17 mouse cellular contexts compared by ENCODE assay signal in genomic region chr12:112301929-112302328, GRCm38 (mm10).
A peak's percentile ranks its signal among the peaks of the same experiment; 100 is the strongest.
DNase-seq lines count a peak whose midpoint lies in the region; ATAC-seq and TF ChIP-seq lines count a peak whose summit lies in the region.
"Had no signal": no experiment of that assay in that cellular context is flagged by ENCODE, and none has a peak within 500 bp of the region (broad histone marks: within the 10 kb centered on the region; RNA-seq: fewer than 3 reads in every experiment).

No protein-coding gene starts in this region.

- peaks cover 47% of the 10 kb centered on the region for H3K4me1 ChIP-seq in forebrain, embryonic 10.5 days
- H3K4me1 ChIP-seq in forebrain, embryonic 14.5 days (ENCODE audit: control insufficient read depth, insufficient read depth, low read length): peaks cover 16% of the 10 kb centered on the region
- peaks cover 7% of the 10 kb centered on the region; the same call in 1 of the 2 replicates for H3K4me1 ChIP-seq in kidney, postnatal 0 days (replicated peaks; ENCODE audit: insufficient read depth, low read length)
- peaks cover 53% of the 10 kb centered on the region for H3K4me1 ChIP-seq in limb, embryonic 10.5 days
- H3K4me1 ChIP-seq in neural tube, embryonic 13.5 days (replicated peaks): peaks cover 30% of the 10 kb centered on the region

- H3K27ac ChIP-seq in forebrain, embryonic 10.5 days: peak overlapping the region; percentile 56
- H3K27ac ChIP-seq in forebrain, embryonic 14.5 days (ENCODE audit: low read depth, low read length): no peak overlapping the region
- H3K27ac ChIP-seq in kidney, postnatal 0 days: no peak overlapping the region
- 0 out of 2 replicates have a peak overlapping the region, but pooled peaks have one; percentile 44 for H3K27ac ChIP-seq in limb, embryonic 10.5 days
- no peak overlapping the region for H3K27ac ChIP-seq in neural tube, embryonic 13.5 days (replicated peaks)

- no peak overlapping the region for H3K9ac ChIP-seq in forebrain, embryonic 14.5 days (ENCODE audit: low read length)
- no peak overlapping the region for H3K9ac ChIP-seq in kidney, postnatal 0 days (ENCODE audit: low read depth, low read length)
- no peak overlapping the region for H3K9ac ChIP-seq in neural tube, embryonic 13.5 days
- H3K9ac ChIP-seq: liver, postnatal 0 days had no signal

- no peak for TF ChIP-seq CTCF in kidney, postnatal 0 days (IDR thresholded peaks at IDR 0.05; ENCODE audit: low read depth)

- ATAC-seq in forebrain, embryonic 14.5 days: no peak
- no peak for ATAC-seq in kidney, postnatal 0 days (replicated peaks; ENCODE audit: low FRiP score, low read depth)
- no peak for ATAC-seq in neural tube, embryonic 13.5 days (ENCODE audit: low read depth)
- ATAC-seq: activated CD4-positive, CD25-positive, alpha-beta regulatory T cell, adult 4 months; liver, postnatal 0 days had no signal

- no peak for DNase-seq in forebrain, embryonic 10.5 days (ENCODE audit: extremely low spot score, low spot score)
- no peak for DNase-seq in forebrain, embryonic 14.5 days (ENCODE audit: low spot score)
- no peak for DNase-seq in kidney, postnatal 0 days (ENCODE audit: low spot score)
- DNase-seq in kidney, postnatal 4 days: no peak
- DNase-seq in limb, embryonic 10.5 days (ENCODE audit: low spot score): peak; percentile 56
- no peak for DNase-seq in ovary, postnatal 10 days (ENCODE audit: low spot score)
- DNase-seq in cerebellum, postnatal 36 days: no peak
- DNase-seq: heart, adult 11 months; heart, postnatal 36 days; kidney, adult 9 months; liver, postnatal 0 days; lung, postnatal 4 days; spleen, adult 18-20 months; thymus, postnatal 36 days had no signal

- peaks cover 70% of the 10 kb centered on the region for H3K27me3 ChIP-seq in forebrain, embryonic 10.5 days (ENCODE audit: poor library complexity, severe bottlenecking)
- no peaks in the 10 kb centered on the region for H3K27me3 ChIP-seq in forebrain, embryonic 14.5 days (replicated peaks; ENCODE audit: control insufficient read depth, insufficient read depth, low read length)
- H3K27me3 ChIP-seq in kidney, postnatal 0 days (ENCODE audit: insufficient read depth, low read length): peaks cover 18% of the 10 kb centered on the region
- H3K27me3 ChIP-seq in limb, embryonic 10.5 days (ENCODE audit: low read depth, poor library complexity, severe bottlenecking): peaks cover 64% of the 10 kb centered on the region
- H3K27me3 ChIP-seq in neural tube, embryonic 13.5 days: peaks cover 50% of the 10 kb centered on the region

- no peaks in the 10 kb centered on the region for H3K36me3 ChIP-seq in forebrain, embryonic 10.5 days (replicated peaks)
- no peaks in the 10 kb centered on the region for H3K36me3 ChIP-seq in forebrain, embryonic 14.5 days (ENCODE audit: control insufficient read depth, insufficient read depth, low read length)
- no peaks in the 10 kb centered on the region for H3K36me3 ChIP-seq in kidney, postnatal 0 days (ENCODE audit: insufficient read depth, low read length)
- H3K36me3 ChIP-seq in limb, embryonic 10.5 days: no peaks in the 10 kb centered on the region
- no peaks in the 10 kb centered on the region for H3K36me3 ChIP-seq in neural tube, embryonic 13.5 days

- H3K4me2 ChIP-seq in forebrain, embryonic 14.5 days (ENCODE audit: low read length): no peak overlapping the region
- H3K4me2 ChIP-seq in kidney, postnatal 0 days (ENCODE audit: low read length): 0 out of 2 replicates have a peak overlapping the region, but pooled peaks have one; percentile 6
- H3K4me2 ChIP-seq in neural tube, embryonic 13.5 days: peak overlapping the region; percentile 34

- 21% methylated on average over 8 of the region's 8 CpGs for WGBS in forebrain, embryonic 10.5 days
- WGBS in forebrain, embryonic 14.5 days: 28% methylated on average over 8 of the region's 8 CpGs
- 18% methylated on average over 8 of the region's 8 CpGs for WGBS in kidney, postnatal 0 days
- 15% methylated on average over 8 of the region's 8 CpGs for WGBS in limb, embryonic 10.5 days
- 8% methylated on average over 8 of the region's 8 CpGs for WGBS in neural tube, embryonic 13.5 days

- no peaks in the 10 kb centered on the region for H3K9me3 ChIP-seq in forebrain, embryonic 10.5 days
- no peaks in the 10 kb centered on the region for H3K9me3 ChIP-seq in forebrain, embryonic 14.5 days (replicated peaks; ENCODE audit: control insufficient read depth, low read length)
- no peaks in the 10 kb centered on the region for H3K9me3 ChIP-seq in kidney, postnatal 0 days (replicated peaks; ENCODE audit: low read length)
- no peaks in the 10 kb centered on the region for H3K9me3 ChIP-seq in limb, embryonic 10.5 days (replicated peaks)
- H3K9me3 ChIP-seq in neural tube, embryonic 13.5 days: no peaks in the 10 kb centered on the region

- peak overlapping the region; percentile 30 for H3K4me3 ChIP-seq in forebrain, embryonic 10.5 days
- H3K4me3 ChIP-seq in forebrain, embryonic 14.5 days (ENCODE audit: low read depth, low read length): no peak overlapping the region
- H3K4me3 ChIP-seq in kidney, postnatal 0 days (replicated peaks; ENCODE audit: low read depth, low read length): no peak overlapping the region
- H3K4me3 ChIP-seq in limb, embryonic 10.5 days: peak overlapping the region; percentile 33
- H3K4me3 ChIP-seq in neural tube, embryonic 13.5 days: no peak overlapping the region
- H3K4me3 ChIP-seq: myocyte had no signal

Comparison
In these comparisons a context has a peak if more than half of its experiments do, and no peak if none do; other contexts are left out.
1. H3K27ac ChIP-seq: peak in forebrain, embryonic 10.5 days (single experiment) and limb, embryonic 10.5 days (single experiment); none in forebrain, embryonic 14.5 days (single experiment), kidney, postnatal 0 days (single experiment) and neural tube, embryonic 13.5 days (single experiment).
2. H3K4me3 ChIP-seq: peak in forebrain, embryonic 10.5 days (single experiment) and limb, embryonic 10.5 days (single experiment); none in forebrain, embryonic 14.5 days (single experiment), kidney, postnatal 0 days (single experiment) and neural tube, embryonic 13.5 days (single experiment).